Mouse (Mus musculus): ENCODE results near the gene Hspb2. TPM values are rescaled to one million over a fixed set of nuclear protein-coding genes. Genes with fewer than 3 reads are reported as not detected.

The Hspb2 gene
- polyA plus RNA-seq, 1 experiment from 2014 or later = 260 TPM

GRCm38 (mm10) chr9:50727171-50727924 is 24.8 kb downstream of the Hspb2 start:
- ATAC-seq (ENCODE audit: extremely low read depth, insufficient number of reproducible peaks, low FRiP score, low TSS enrichment) = no peak
- WGBS = 5% methylated on average over 30 of the region's 30 CpGs
- no peaks in the 10 kb centered on the region for H3K27me3 ChIP-seq (replicated peaks)
- H3K4me3 ChIP-seq = peak overlapping the region; percentile 70
- peak overlapping the region; percentile 94 for H3K27ac ChIP-seq (replicated peaks)
- no peaks in the 10 kb centered on the region for H3K9me3 ChIP-seq
- H3K4me1 ChIP-seq = peaks cover 60% of the 10 kb centered on the region
- H3K9ac ChIP-seq = peak overlapping the region; percentile 91
- peak overlapping the region; percentile 93 for H3K4me2 ChIP-seq
- H3K36me3 ChIP-seq = no peaks in the 10 kb centered on the region

- H3K36me3 ChIP-seq = no peaks in the 10 kb centered on the region
- H3K4me3 ChIP-seq = peak overlapping the region; percentile 70
- H3K4me1 ChIP-seq = peaks cover 72% of the 10 kb centered on the region
- peak overlapping the region; percentile 94 for H3K27ac ChIP-seq (replicated peaks)
- ATAC-seq (ENCODE audit: extremely low read depth, insufficient number of reproducible peaks, low FRiP score, low TSS enrichment) = no peak
- 36% methylated on average over 8 of the region's 8 CpGs for WGBS
- H3K9me3 ChIP-seq = no peaks in the 10 kb centered on the region
- H3K9ac ChIP-seq = peak overlapping the region; percentile 91
- H3K4me2 ChIP-seq = peak overlapping the region; percentile 93
- no peaks in the 10 kb centered on the region for H3K27me3 ChIP-seq (replicated peaks)
These were observed 26.1 kb downstream of the Hspb2 start for GRCm38 (mm10) chr9:50725921-50726590.

- Histone ChIP-seq H3K9ac (peak overlapping the region; percentile 1), H3K9me3 (no peaks in the 10 kb centered on the region), H3K4me1 (peaks cover 71% of the 10 kb centered on the region), H3K4me3 (no peak overlapping the region), H3K27me3 (replicated peaks) (no peaks in the 10 kb centered on the region), H3K36me3 (no peaks in the 10 kb centered on the region), H3K27ac (replicated peaks) (peak overlapping the region; percentile 94), H3K4me2 (peak overlapping the region; percentile 2; the same call in 1 of the 2 replicates)
- 37% methylated on average over 3 of the region's 3 CpGs for whole genome bisulfite sequencing
- ATAC-seq (ENCODE audit: extremely low read depth, insufficient number of reproducible peaks, low FRiP score, low TSS enrichment) = no peak
These were observed 27.4 kb downstream of the Hspb2 start for GRCm38 (mm10) chr9:50724661-50725330.

DNA sequence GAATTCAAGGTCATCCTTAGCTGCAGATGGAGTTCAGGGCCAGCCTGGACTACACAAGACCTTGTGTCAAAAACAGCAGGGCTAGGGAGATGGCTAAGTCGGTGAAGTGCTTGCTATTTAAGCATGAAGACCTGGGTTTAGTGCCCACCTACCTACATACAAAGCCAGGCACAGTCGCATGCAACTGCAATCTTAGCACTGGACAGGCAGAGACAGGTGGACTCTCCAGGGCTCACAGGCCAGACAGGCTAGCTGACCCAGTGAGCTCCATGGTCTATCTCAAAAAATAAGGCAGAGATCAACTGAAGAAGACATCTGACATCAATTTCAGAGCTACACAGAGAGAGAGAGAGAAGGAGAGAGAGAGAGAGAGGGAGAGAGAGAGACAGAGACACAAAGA is 28.0 kb downstream of the Hspb2 start:
- 74% methylated on average over 2 of the region's 2 CpGs for WGBS
- no peak overlapping the region for H3K4me3 ChIP-seq
- H3K9me3 ChIP-seq = no peaks in the 10 kb centered on the region
- 0 out of 2 replicates have a peak, but pooled peaks cover 5% of the 10 kb centered on the region for H3K36me3 ChIP-seq
- peaks cover 71% of the 10 kb centered on the region for H3K4me1 ChIP-seq
- no peaks in the 10 kb centered on the region for H3K27me3 ChIP-seq (replicated peaks)
- peak overlapping the region; percentile 1; the same call in 1 of the 2 replicates for H3K9ac ChIP-seq
- peak overlapping the region; percentile 65 for H3K4me2 ChIP-seq
- no peak for ATAC-seq (ENCODE audit: extremely low read depth, insufficient number of reproducible peaks, low FRiP score, low TSS enrichment)
- H3K27ac ChIP-seq (replicated peaks) = peak overlapping the region; percentile 94

- Histone ChIP-seq H3K4me1 (peaks cover 69% of the 10 kb centered on the region), H3K4me2 (peak overlapping the region; percentile 65), H3K4me3 (peak overlapping the region; percentile 34), H3K9ac (peak overlapping the region; percentile 71), H3K27me3 (replicated peaks) (no peaks in the 10 kb centered on the region), H3K36me3 (0 out of 2 replicates have a peak, but pooled peaks cover 5% of the 10 kb centered on the region), H3K9me3 (no peaks in the 10 kb centered on the region), H3K27ac (replicated peaks) (peak overlapping the region; percentile 94)
- ATAC-seq (ENCODE audit: extremely low read depth, insufficient number of reproducible peaks, low FRiP score, low TSS enrichment) = peak; percentile 49; the same call in 1 of the 2 replicates
- WGBS = 11% methylated on average over 7 of the region's 7 CpGs
These were observed 28.7 kb downstream of the Hspb2 start for GRCm38 (mm10) chr9:50723406-50723805.

DNA sequence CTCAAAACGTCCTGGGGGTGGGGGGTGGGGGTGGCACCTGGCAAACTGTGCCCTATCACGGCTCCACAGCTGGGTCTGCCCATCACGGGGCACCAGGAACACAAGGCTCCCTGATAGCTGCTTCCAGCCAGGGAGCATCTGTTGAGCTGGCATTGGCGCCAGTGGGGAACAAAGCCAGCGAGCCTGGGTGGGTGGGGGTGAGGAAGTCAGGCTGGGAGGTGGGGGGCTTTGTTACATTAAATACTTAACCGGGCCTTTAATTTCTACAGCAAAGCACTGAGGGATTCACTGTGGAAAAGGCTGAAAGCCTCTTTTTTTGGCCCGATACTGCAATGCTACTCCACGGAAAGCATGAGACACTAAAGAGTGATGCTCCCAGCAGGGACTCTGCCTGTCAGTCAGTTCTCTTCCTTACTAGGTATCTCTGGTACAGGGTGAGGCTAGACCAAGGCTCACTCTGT is 29.7 kb downstream of the Hspb2 start:
- WGBS = 36% methylated on average over 8 of the region's 8 CpGs
- Histone ChIP-seq H3K4me3 (peak overlapping the region; percentile 34; the same call in 1 of the 2 replicates), H3K4me1 (peaks cover 65% of the 10 kb centered on the region), H3K9me3 (no peaks in the 10 kb centered on the region), H3K27ac (replicated peaks) (peak overlapping the region; percentile 94), H3K36me3 (0 out of 2 replicates have a peak, but pooled peaks cover 5% of the 10 kb centered on the region), H3K9ac (no peak overlapping the region; the same call in 1 of the 2 replicates), H3K27me3 (replicated peaks) (no peaks in the 10 kb centered on the region), H3K4me2 (peak overlapping the region; percentile 65)
- no peak for ATAC-seq (ENCODE audit: extremely low read depth, insufficient number of reproducible peaks, low FRiP score, low TSS enrichment)

DNA sequence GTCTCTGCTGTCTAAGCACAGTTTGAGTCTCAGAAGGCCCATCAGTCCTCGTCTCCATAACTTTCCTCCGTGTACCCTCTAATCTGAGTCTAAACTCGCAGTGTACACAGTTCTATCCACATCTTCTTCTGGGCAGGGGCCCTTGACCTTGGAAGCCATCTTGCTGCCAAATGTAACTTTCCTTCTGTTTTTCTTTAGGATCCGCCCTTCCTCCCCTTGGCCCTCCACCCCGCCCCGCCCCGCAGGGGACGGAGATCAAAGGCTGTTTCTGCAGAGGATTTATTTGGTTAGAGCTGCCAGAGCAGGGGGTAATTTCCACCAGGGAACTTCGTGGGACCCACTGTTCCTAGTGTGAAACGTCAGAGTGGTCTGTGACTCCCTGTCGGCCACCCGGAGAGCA is 31.1 kb downstream of the Hspb2 start:
- WGBS = 32% methylated on average over 12 of the region's 12 CpGs
- no peak overlapping the region for H3K4me2 ChIP-seq
- H3K9ac ChIP-seq = no peak overlapping the region; the same call in 1 of the 2 replicates
- no peak overlapping the region for H3K4me3 ChIP-seq
- no peaks in the 10 kb centered on the region for H3K27me3 ChIP-seq (replicated peaks)
- H3K36me3 ChIP-seq = 0 out of 2 replicates have a peak, but pooled peaks cover 8% of the 10 kb centered on the region
- no peak overlapping the region; the same call in 1 of the 2 replicates for H3K27ac ChIP-seq (replicated peaks)
- H3K4me1 ChIP-seq = peaks cover 51% of the 10 kb centered on the region
- no peak for ATAC-seq (ENCODE audit: extremely low read depth, insufficient number of reproducible peaks, low FRiP score, low TSS enrichment)
- H3K9me3 ChIP-seq = no peaks in the 10 kb centered on the region

GRCm38 (mm10) chr9:50718878-50719277 is 33.3 kb downstream of the Hspb2 start:
- Histone ChIP-seq H3K4me3 (no peak overlapping the region), H3K27me3 (replicated peaks) (no peaks in the 10 kb centered on the region), H3K27ac (replicated peaks) (no peak overlapping the region), H3K4me1 (peaks cover 29% of the 10 kb centered on the region), H3K9ac (no peak overlapping the region), H3K36me3 (0 out of 2 replicates have a peak, but pooled peaks cover 8% of the 10 kb centered on the region), H3K9me3 (no peaks in the 10 kb centered on the region), H3K4me2 (no peak overlapping the region)
- WGBS = 69% methylated on average over 4 of the region's 4 CpGs
- ATAC-seq (ENCODE audit: extremely low read depth, insufficient number of reproducible peaks, low FRiP score, low TSS enrichment) = no peak

GRCm38 (mm10) chr9:50714188-50714587 is 38.0 kb downstream of the Hspb2 start:
- no peaks in the 10 kb centered on the region for H3K4me1 ChIP-seq
- H3K9ac ChIP-seq = no peak overlapping the region
- no peak overlapping the region for H3K27ac ChIP-seq (replicated peaks)
- no peak overlapping the region for H3K4me2 ChIP-seq
- H3K36me3 ChIP-seq = peaks cover 17% of the 10 kb centered on the region; the same call in 1 of the 2 replicates
- no peaks in the 10 kb centered on the region for H3K27me3 ChIP-seq (replicated peaks)
- H3K4me3 ChIP-seq = no peak overlapping the region
- no peaks in the 10 kb centered on the region for H3K9me3 ChIP-seq
- 51% methylated on average over 4 of the region's 4 CpGs for WGBS
- no peak for ATAC-seq (ENCODE audit: extremely low read depth, insufficient number of reproducible peaks, low FRiP score, low TSS enrichment)

GRCm38 (mm10) chr9:50711337-50711736 is 40.8 kb downstream of the Hspb2 start:
- Histone ChIP-seq H3K4me3 (no peak overlapping the region), H3K9me3 (no peaks in the 10 kb centered on the region), H3K4me2 (no peak overlapping the region), H3K27me3 (replicated peaks) (no peaks in the 10 kb centered on the region), H3K36me3 (peaks cover 22% of the 10 kb centered on the region), H3K27ac (replicated peaks) (no peak overlapping the region), H3K4me1 (peaks cover under 1% of the 10 kb centered on the region), H3K9ac (no peak overlapping the region)
- 82% methylated on average over 4 of the region's 4 CpGs for WGBS
- no peak for ATAC-seq (ENCODE audit: extremely low read depth, insufficient number of reproducible peaks, low FRiP score, low TSS enrichment)

GRCm38 (mm10) chr9:50709108-50709507 is 43.0 kb downstream of the Hspb2 start:
- H3K4me1 ChIP-seq = peaks cover 6% of the 10 kb centered on the region
- 21% methylated on average over 2 of the region's 2 CpGs for WGBS
- no peak for ATAC-seq (ENCODE audit: extremely low read depth, insufficient number of reproducible peaks, low FRiP score, low TSS enrichment)
- H3K27ac ChIP-seq (replicated peaks) = no peak overlapping the region
- peaks cover 25% of the 10 kb centered on the region for H3K36me3 ChIP-seq
- H3K27me3 ChIP-seq (replicated peaks) = no peaks in the 10 kb centered on the region
- H3K4me2 ChIP-seq = no peak overlapping the region
- no peaks in the 10 kb centered on the region for H3K9me3 ChIP-seq
- H3K4me3 ChIP-seq = no peak overlapping the region
- no peak overlapping the region for H3K9ac ChIP-seq

Data from heart, embryonic 13.5 days (tissue).